Mouse (Mus musculus): ENCODE measurements around the gene Lipc. TPM values are rescaled to one million over a fixed set of nuclear protein-coding genes. Genes with fewer than 3 reads are reported as not detected.

The Lipc gene
- total and polyA plus RNA-seq, 2 experiments from 2014 or later: not detected

DNA sequence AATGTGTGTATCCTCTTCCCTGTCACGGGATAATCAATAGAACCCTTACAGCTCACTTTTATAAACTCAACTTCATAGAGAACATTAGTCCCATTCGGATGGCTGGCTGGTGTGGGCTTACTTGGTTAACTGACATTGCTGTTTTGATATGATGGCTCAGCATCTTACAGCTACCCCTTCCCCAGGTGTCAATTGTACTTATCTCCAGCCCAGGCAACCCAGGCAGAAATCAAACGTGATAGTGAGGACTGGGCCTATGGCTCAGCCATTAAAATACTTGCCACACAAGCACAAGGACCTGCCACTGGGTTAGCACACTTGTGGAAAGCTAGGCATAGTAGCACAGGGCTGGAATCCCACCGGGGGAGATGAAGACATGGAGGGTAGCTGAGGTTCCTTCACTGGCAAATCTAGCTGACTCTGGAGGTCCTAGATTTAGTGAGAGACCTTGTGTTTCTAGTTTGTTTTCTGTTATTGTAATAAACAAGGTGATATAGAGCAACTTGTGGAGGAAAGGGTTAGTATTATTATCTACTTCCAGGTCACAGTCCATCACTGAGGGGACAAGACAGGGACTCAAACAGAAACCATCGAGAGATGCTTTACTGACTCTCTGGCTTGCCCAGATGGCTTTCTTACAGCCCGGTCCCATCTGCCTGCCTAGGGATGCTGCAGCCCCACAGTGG, 121.0 kb downstream of the Lipc start:
- no peak overlapping the region for H3K9ac ChIP-seq (replicated peaks; ENCODE audit: low read length, poor library complexity, severe bottlenecking)
- WGBS: 81% methylated on average over 6 of the region's 6 CpGs
- no peaks in the 10 kb centered on the region for H3K27me3 ChIP-seq (ENCODE audit: insufficient read depth, low read length)
- no peaks in the 10 kb centered on the region for H3K9me3 ChIP-seq (ENCODE audit: low read length)
- no peaks in the 10 kb centered on the region for H3K4me1 ChIP-seq (ENCODE audit: insufficient read depth, low read length)
- H3K27ac ChIP-seq (ENCODE audit: low read depth, low read length): no peak overlapping the region
- H3K4me2 ChIP-seq (ENCODE audit: low read depth, low read length, poor library complexity, severe bottlenecking): no peak overlapping the region
- H3K36me3 ChIP-seq (ENCODE audit: insufficient read depth, low read length): no peaks in the 10 kb centered on the region
- DNase-seq (ENCODE audit: low spot score): no peak
- H3K4me3 ChIP-seq (ENCODE audit: low read depth, low read length): no peak overlapping the region
- ATAC-seq (ENCODE audit: low FRiP score): no peak
- no peak for TF ChIP-seq CTCF (IDR thresholded peaks at IDR 0.05)

DNA sequence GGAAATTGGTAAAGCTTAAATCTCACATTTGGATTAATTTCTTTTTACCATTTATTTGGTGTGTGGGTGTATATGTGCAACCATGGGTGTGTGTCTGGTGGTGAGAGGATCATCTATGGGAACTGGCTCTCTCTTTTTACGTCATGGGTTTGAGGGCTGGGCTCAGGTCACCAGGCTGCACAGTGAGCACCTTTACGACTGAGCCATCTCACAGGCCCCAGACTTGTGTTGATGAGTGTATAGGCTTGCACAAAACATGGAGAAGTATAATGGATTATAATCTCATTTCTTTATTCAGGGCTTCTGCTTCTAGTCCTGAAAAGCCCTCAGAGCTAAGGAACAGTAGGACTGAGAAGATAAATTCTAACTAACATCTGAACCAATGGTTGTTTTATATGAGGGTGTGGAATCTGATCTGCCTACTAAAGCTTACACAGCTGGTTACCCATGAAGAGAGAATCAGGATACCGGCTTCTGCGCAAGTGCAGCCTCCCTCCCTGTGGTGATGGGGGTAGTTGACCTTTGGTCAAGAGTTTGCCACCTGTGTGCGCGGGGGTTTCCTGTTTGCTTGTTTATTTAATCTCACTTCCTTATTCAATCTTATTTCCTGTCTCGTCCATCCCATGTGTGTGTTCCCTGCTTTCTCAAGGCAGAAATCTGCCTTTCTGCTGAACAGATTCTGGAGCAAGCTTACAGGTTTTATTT, 122.1 kb downstream of the Lipc start:
- 84% methylated on average over 7 of the region's 7 CpGs for WGBS
- H3K36me3 ChIP-seq (ENCODE audit: insufficient read depth, low read length): no peaks in the 10 kb centered on the region
- no peaks in the 10 kb centered on the region for H3K9me3 ChIP-seq (ENCODE audit: low read length)
- H3K27me3 ChIP-seq (ENCODE audit: insufficient read depth, low read length): no peaks in the 10 kb centered on the region
- no peaks in the 10 kb centered on the region for H3K4me1 ChIP-seq (ENCODE audit: insufficient read depth, low read length)
- H3K27ac ChIP-seq (ENCODE audit: low read depth, low read length): no peak overlapping the region
- H3K9ac ChIP-seq (replicated peaks; ENCODE audit: low read length, poor library complexity, severe bottlenecking): no peak overlapping the region
- no peak overlapping the region for H3K4me2 ChIP-seq (ENCODE audit: low read depth, low read length, poor library complexity, severe bottlenecking)
- H3K4me3 ChIP-seq (ENCODE audit: low read depth, low read length): no peak overlapping the region
- no peak for ATAC-seq (ENCODE audit: low FRiP score)
- TF ChIP-seq CTCF (IDR thresholded peaks at IDR 0.05): no peak
- no peak for DNase-seq (ENCODE audit: low spot score)

DNA sequence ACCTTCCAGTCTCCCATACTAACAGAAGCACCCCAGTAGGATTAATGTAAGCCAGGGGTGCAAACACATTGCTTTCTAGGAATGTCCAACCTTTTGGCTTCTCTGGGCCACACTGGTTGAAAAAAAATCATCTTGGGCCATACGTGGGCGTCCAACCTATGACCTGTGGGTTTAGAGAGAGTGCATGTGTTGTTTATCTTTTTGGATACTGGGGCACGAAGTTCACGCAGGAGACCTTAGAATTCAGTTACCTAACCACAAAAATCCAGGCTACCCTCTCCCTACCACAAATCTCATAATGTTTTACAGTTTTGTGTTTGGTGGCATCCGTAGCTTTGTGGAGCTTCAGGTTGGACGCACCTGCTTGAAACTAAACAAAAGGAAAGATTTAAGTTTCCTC, 124.1 kb downstream of the Lipc start:
- ATAC-seq (ENCODE audit: low FRiP score) (no peak), DNase-seq (ENCODE audit: low spot score) (no peak)
- Histone ChIP-seq H3K4me2 (ENCODE audit: low read depth, low read length, poor library complexity, severe bottlenecking) (no peak overlapping the region), H3K9me3 (ENCODE audit: low read length) (no peaks in the 10 kb centered on the region), H3K4me3 (ENCODE audit: low read depth, low read length) (no peak overlapping the region), H3K36me3 (ENCODE audit: insufficient read depth, low read length) (no peaks in the 10 kb centered on the region), H3K4me1 (ENCODE audit: insufficient read depth, low read length) (no peaks in the 10 kb centered on the region), H3K27me3 (ENCODE audit: insufficient read depth, low read length) (no peaks in the 10 kb centered on the region), H3K9ac (replicated peaks; ENCODE audit: low read length, poor library complexity, severe bottlenecking) (no peak overlapping the region), H3K27ac (ENCODE audit: low read depth, low read length) (no peak overlapping the region)
- WGBS: 90% methylated on average over 6 of the region's 6 CpGs
- no peak for TF ChIP-seq CTCF (IDR thresholded peaks at IDR 0.05)

DNA sequence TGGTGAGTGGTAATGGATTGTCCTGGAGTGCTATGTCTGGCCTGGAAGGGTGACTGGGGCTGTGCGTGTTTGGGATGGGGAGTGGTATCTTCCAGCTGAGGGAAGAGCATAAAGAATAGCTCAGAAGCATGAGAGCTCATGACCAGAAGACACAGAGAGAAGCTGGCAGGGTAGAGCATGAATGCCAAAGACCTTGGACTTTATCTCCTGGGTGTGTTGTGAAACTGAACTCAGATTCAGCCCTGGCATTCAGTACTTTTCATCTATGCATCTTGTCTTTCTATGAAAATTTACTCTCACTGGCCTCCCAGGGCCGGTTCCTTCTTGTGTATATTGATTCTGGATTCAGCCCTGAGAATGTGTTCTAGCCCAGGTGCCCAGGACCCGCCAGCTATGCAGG, 127.9 kb downstream of the Lipc start:
- Histone ChIP-seq H3K4me3 (ENCODE audit: low read depth, low read length) (no peak overlapping the region), H3K9ac (replicated peaks; ENCODE audit: low read length, poor library complexity, severe bottlenecking) (no peak overlapping the region), H3K27me3 (ENCODE audit: insufficient read depth, low read length) (no peaks in the 10 kb centered on the region), H3K4me1 (ENCODE audit: insufficient read depth, low read length) (no peaks in the 10 kb centered on the region), H3K27ac (ENCODE audit: low read depth, low read length) (no peak overlapping the region), H3K9me3 (ENCODE audit: low read length) (no peaks in the 10 kb centered on the region), H3K36me3 (ENCODE audit: insufficient read depth, low read length) (no peaks in the 10 kb centered on the region), H3K4me2 (ENCODE audit: low read depth, low read length, poor library complexity, severe bottlenecking) (no peak overlapping the region)
- DNase-seq (ENCODE audit: low spot score): no peak
- WGBS: 83% methylated on average over 3 of the region's 3 CpGs
- ATAC-seq (ENCODE audit: low FRiP score): no peak
- no peak for TF ChIP-seq CTCF (IDR thresholded peaks at IDR 0.05)

DNA sequence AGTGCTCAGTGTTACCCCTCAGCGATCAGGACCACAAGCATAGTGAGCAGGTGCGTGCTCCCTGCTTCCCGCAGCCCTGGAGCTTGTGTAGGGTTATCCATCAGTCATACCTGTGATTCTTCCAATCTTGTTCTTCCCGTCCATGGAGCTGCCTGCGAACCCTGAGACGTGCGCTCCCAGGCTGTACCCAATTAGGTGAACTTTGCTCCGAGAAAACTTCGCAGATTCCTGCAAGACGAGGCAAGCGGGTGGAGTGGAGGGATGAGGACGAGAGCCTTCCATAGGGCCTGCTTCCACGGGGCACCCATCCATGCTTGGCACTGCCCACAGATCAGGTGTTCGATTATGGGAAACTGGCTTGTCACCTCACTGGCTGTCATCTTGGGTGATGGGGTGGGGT, 133.3 kb downstream of the Lipc start:
- Histone ChIP-seq H3K36me3 (ENCODE audit: insufficient read depth, low read length) (no peaks in the 10 kb centered on the region), H3K9me3 (ENCODE audit: low read length) (no peaks in the 10 kb centered on the region), H3K27me3 (ENCODE audit: insufficient read depth, low read length) (no peaks in the 10 kb centered on the region), H3K9ac (replicated peaks; ENCODE audit: low read length, poor library complexity, severe bottlenecking) (no peak overlapping the region), H3K4me3 (ENCODE audit: low read depth, low read length) (no peak overlapping the region), H3K4me1 (ENCODE audit: insufficient read depth, low read length) (peaks cover 3% of the 10 kb centered on the region; the same call in 1 of the 2 replicates), H3K4me2 (ENCODE audit: low read depth, low read length, poor library complexity, severe bottlenecking) (no peak overlapping the region), H3K27ac (ENCODE audit: low read depth, low read length) (no peak overlapping the region)
- ATAC-seq (ENCODE audit: low FRiP score): no peak
- WGBS: 88% methylated on average over 14 of the region's 14 CpGs
- TF ChIP-seq CTCF (IDR thresholded peaks at IDR 0.05): no peak
- DNase-seq (ENCODE audit: low spot score): no peak

DNA sequence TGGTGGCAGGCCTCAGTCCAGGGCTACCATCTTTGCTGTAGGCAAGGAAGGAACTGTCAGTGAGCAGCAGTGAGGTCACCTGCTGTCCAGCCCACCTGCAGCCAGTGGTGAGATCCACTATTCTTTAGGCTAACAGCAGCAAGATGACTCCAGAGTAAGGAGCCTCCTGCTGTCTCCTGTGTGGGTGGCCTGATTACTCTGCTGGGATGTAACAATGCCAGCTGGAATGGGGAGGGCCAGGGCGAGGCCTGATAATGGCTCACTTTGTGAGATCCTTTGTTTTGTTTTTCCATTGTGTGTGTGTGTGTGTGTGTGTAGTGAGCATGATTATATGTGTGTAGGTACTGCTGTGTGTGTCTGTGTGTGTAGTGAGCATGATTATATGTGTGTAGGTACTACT, 134.6 kb downstream of the Lipc start:
- no peak overlapping the region for H3K9ac ChIP-seq (replicated peaks; ENCODE audit: low read length, poor library complexity, severe bottlenecking)
- H3K4me2 ChIP-seq (ENCODE audit: low read depth, low read length, poor library complexity, severe bottlenecking): no peak overlapping the region
- peaks cover 3% of the 10 kb centered on the region; the same call in 1 of the 2 replicates for H3K4me1 ChIP-seq (ENCODE audit: insufficient read depth, low read length)
- H3K9me3 ChIP-seq (ENCODE audit: low read length): no peaks in the 10 kb centered on the region
- H3K27me3 ChIP-seq (ENCODE audit: insufficient read depth, low read length): no peaks in the 10 kb centered on the region
- ATAC-seq (ENCODE audit: low FRiP score) (no peak), DNase-seq (ENCODE audit: low spot score) (no peak)
- 25% methylated on average over 1 of the region's 1 CpGs for WGBS
- H3K4me3 ChIP-seq (ENCODE audit: low read depth, low read length): no peak overlapping the region
- no peak overlapping the region for H3K27ac ChIP-seq (ENCODE audit: low read depth, low read length)
- TF ChIP-seq CTCF (IDR thresholded peaks at IDR 0.05): no peak
- H3K36me3 ChIP-seq (ENCODE audit: insufficient read depth, low read length): no peaks in the 10 kb centered on the region
